Mouse (Mus musculus) bone marrow macrophage, adult 2 months (primary cell): ENCODE measurements around the gene Nfe2l2. TPM values are rescaled to one million over a fixed set of nuclear protein-coding genes. Genes with fewer than 3 reads are reported as not detected.
"Not testable (repeated sequence)": the region's sequence is repeated elsewhere in the genome, so short reads cannot be mapped to it uniquely, and the experiment has no call there.

Source experiments
- H3K27ac ChIP-seq: 2 replicates; pipeline ENCODE4 v1.5.1; 2012; ENCODE audit warnings: low read depth, low read length; ENCODE audit not compliant: insufficient read depth
- H3K4me1 ChIP-seq: 2 replicates; pipeline ENCODE4 v1.6.1; 2012; ENCODE audit warnings: low read length; ENCODE audit not compliant: control insufficient read depth, insufficient read depth
- H3K4me3 ChIP-seq: 2 replicates; pipeline ENCODE4 v1.5.1; 2012; ENCODE audit warnings: mild to moderate bottlenecking, low read length, moderate library complexity; ENCODE audit not compliant: insufficient read depth
- CTCF ChIP-seq: IDR thresholded peaks from 2 replicates; pipeline ENCODE4 v1.5.1; 2012; ENCODE audit warnings: low read depth, mild to moderate bottlenecking, low read length, moderate library complexity
- POLR2A ChIP-seq: IDR thresholded peaks from 2 replicates; pipeline ENCODE4 v1.6.1; 2012; ENCODE audit warnings: mild to moderate bottlenecking, low read depth, low read length, borderline replicate concordance
- polyA plus RNA-seq: library from polyadenylated mRNA; stranded (reverse); fragments of >200 nt; gene quantifications from 2 replicates; pipeline ENCODE4 v1.2.4, GENCODE M21; 2012; ENCODE audit not compliant: missing spikeins, insufficient read depth, insufficient read length

Nfe2l2 gene
- polyA plus RNA-seq, 1 experiment, result 269 TPM

- TF ChIP-seq POLR2A, result no peak
- TF ChIP-seq CTCF, result no peak
- Histone ChIP-seq H3K4me1 (no peaks in the 10 kb centered on the region; the same call in 1 of the 2 replicates), H3K4me3 (no peak overlapping the region), H3K27ac (no peak overlapping the region)
Measured at GRCm38 (mm10) chr2:75637361-75637760, 67.1 kb downstream of the Nfe2l2 start.

- not testable (repeated sequence) for H3K27ac ChIP-seq, H3K4me1 ChIP-seq, H3K4me3 ChIP-seq
Measured at GRCm38 (mm10) chr2:75637055-75637304, 67.5 kb downstream of the Nfe2l2 start.

- no peak overlapping the region for H3K4me3 ChIP-seq
- no peaks in the 10 kb centered on the region; the same call in 1 of the 2 replicates for H3K4me1 ChIP-seq
- no peak for TF ChIP-seq POLR2A
- no peak for TF ChIP-seq CTCF
- H3K27ac ChIP-seq, result no peak overlapping the region
Measured at GRCm38 (mm10) chr2:75636261-75637054, 68.0 kb downstream of the Nfe2l2 start.

GRCm38 (mm10) chr2:75634431-75634830 lies 70.0 kb downstream of the Nfe2l2 start:
- not testable (repeated sequence) for H3K4me1 ChIP-seq, H3K4me3 ChIP-seq, H3K27ac ChIP-seq

GRCm38 (mm10) chr2:75633784-75634183 lies 70.7 kb downstream of the Nfe2l2 start:
- no peak for TF ChIP-seq CTCF
- no peak for TF ChIP-seq POLR2A
- Histone ChIP-seq H3K4me3 (no peak overlapping the region), H3K4me1 (no peaks in the 10 kb centered on the region; the same call in 1 of the 2 replicates), H3K27ac (no peak overlapping the region)

GRCm38 (mm10) chr2:75633381-75633780 lies 71.1 kb downstream of the Nfe2l2 start:
- H3K4me3 ChIP-seq, result no peak overlapping the region
- TF ChIP-seq POLR2A, result no peak
- TF ChIP-seq CTCF, result no peak
- H3K27ac ChIP-seq, result no peak overlapping the region
- no peaks in the 10 kb centered on the region; the same call in 1 of the 2 replicates for H3K4me1 ChIP-seq

GRCm38 (mm10) chr2:75632721-75633181 lies 71.7 kb downstream of the Nfe2l2 start:
- no peak overlapping the region for H3K27ac ChIP-seq
- no peak for TF ChIP-seq CTCF
- TF ChIP-seq POLR2A, result no peak
- H3K4me1 ChIP-seq, result no peaks in the 10 kb centered on the region; the same call in 1 of the 2 replicates
- no peak overlapping the region for H3K4me3 ChIP-seq

GRCm38 (mm10) chr2:75632043-75632442 lies 72.4 kb downstream of the Nfe2l2 start:
- no peak overlapping the region for H3K27ac ChIP-seq
- H3K4me3 ChIP-seq, result no peak overlapping the region

GRCm38 (mm10) chr2:75631421-75631820 lies 73.0 kb downstream of the Nfe2l2 start:
- H3K27ac ChIP-seq, result no peak overlapping the region
- no peak overlapping the region for H3K4me3 ChIP-seq
- TF ChIP-seq CTCF (no peak), POLR2A (no peak)
- no peaks in the 10 kb centered on the region for H3K4me1 ChIP-seq

More at GRCm38 (mm10) chr2:75632043-75632442, 72.4 kb downstream of the Nfe2l2 start:
- H3K4me1 ChIP-seq, result no peaks in the 10 kb centered on the region
- TF ChIP-seq CTCF (no peak), POLR2A (no peak)

GRCm38 (mm10) chr2:75628487-75628886 lies 76.0 kb downstream of the Nfe2l2 start:
- H3K4me1 ChIP-seq, result peaks cover 4% of the 10 kb centered on the region
- TF ChIP-seq POLR2A (no peak), CTCF (no peak)
- H3K27ac ChIP-seq, result no peak overlapping the region
- H3K4me3 ChIP-seq, result no peak overlapping the region

- Histone ChIP-seq H3K27ac (no peak overlapping the region), H3K4me1 (peaks cover 9% of the 10 kb centered on the region), H3K4me3 (no peak overlapping the region)
- TF ChIP-seq POLR2A (no peak), CTCF (no peak)
Measured at GRCm38 (mm10) chr2:75626597-75627440, 77.6 kb downstream of the Nfe2l2 start.

Other genes starting within 250 kb of the Nfe2l2 start
- gene Hnrnpa3, start 45.4 kb downstream of the Nfe2l2 start, polyA plus RNA-seq, result 183 and 208 TPM in 2 replicates
- 31.7 and 36.1 TPM in 2 replicates for gene Agps, start 127.5 kb upstream of the Nfe2l2 start, polyA plus RNA-seq
- gene Ttc30b, start 233.9 kb upstream of the Nfe2l2 start, polyA plus RNA-seq, result 5.5 and 7.1 TPM in 2 replicates